Mouse (Mus musculus) kidney, adult 10 weeks (tissue): ENCODE results near the gene Ppp1r3c. TPM values are rescaled to one million over a fixed set of nuclear protein-coding genes. Genes with fewer than 3 reads are reported as not detected.

ENCODE experiments used
- polyA plus RNA-seq: library from polyadenylated mRNA; stranded (reverse); fragments of 350-450 nt; fragmentation: Illumina TruSeq; extraction: RNeasy Lipid Tissue Mini Kit (QIAGEN cat#74804); gene quantifications from one replicate; pipeline ENCODE4 v1.2.3, GENCODE M21; 2014; ENCODE audit warnings: low read depth, low replicate concordance

Gene Ppp1r3c
- polyA plus RNA-seq: 3.6 TPM

DNA sequence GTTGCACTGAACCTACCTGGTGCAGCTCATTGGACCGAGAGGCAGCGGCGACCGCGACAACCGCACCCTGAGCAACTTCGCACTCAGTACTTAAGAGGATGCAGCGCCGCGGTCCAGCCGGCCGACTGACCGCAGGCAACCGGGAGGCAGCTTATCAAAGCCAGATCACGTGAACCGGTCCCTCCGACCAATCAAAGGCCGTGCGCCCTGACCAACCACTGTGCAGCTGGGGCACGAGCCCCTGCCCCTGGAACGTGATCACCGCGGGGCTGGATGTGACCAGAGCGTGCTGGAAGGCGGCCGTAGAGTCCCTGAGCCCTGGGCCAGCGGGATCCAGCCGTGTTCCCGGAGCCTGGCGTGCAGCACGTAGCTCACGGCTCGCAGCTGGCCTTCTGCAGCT lies at the start of gene Ppp1r3c:
Gene Ppp1r3c, minus strand, starts transcription at position 117 of the 400 bp plus-strand sequence.

Other genes with a start within 250 kb of the Ppp1r3c start
- gene Hectd2, start 182.0 kb downstream of the Ppp1r3c start, polyA plus RNA-seq: 2.1 TPM
- 121 TPM for gene Tnks2, start 97.6 kb upstream of the Ppp1r3c start, polyA plus RNA-seq
- gene Fgfbp3, start 183.0 kb upstream of the Ppp1r3c start, polyA plus RNA-seq: 7.2 TPM
- gene Btaf1, start 189.4 kb upstream of the Ppp1r3c start, polyA plus RNA-seq: 38.6 TPM